Mouse (Mus musculus) testis, adult 2 months (tissue): ENCODE results near the gene Lag3. TPM values are rescaled to one million over a fixed set of nuclear protein-coding genes. Genes with fewer than 3 reads are reported as not detected.
A peak's percentile ranks its signal among the peaks of the same experiment; 100 is the strongest.

ENCODE experiments used
- H3K27ac ChIP-seq: fragments of 200-500 bp; 2 replicates; pipeline ENCODE4 v1.5.1; 2012; ENCODE audit warnings: low read depth, low read length; ENCODE audit not compliant: control insufficient read depth, insufficient read depth
- H3K27me3 ChIP-seq: fragments of 200-500 bp; 2 replicates; pipeline ENCODE4 v1.6.1; 2012; ENCODE audit warnings: mild to moderate bottlenecking, low read length, moderate library complexity; ENCODE audit not compliant: control insufficient read depth, insufficient read depth
- H3K36me3 ChIP-seq: fragments of 200-500 bp; 2 replicates; pipeline ENCODE4 v1.6.1; 2012; ENCODE audit warnings: mild to moderate bottlenecking, low read length; ENCODE audit not compliant: control insufficient read depth, insufficient read depth
- H3K4me1 ChIP-seq: fragments of 200-500 bp; 2 replicates; pipeline ENCODE4 v1.6.1; 2012; ENCODE audit warnings: low read length; ENCODE audit not compliant: control insufficient read depth, insufficient read depth
- H3K4me3 ChIP-seq: fragments of 200-500 bp; 2 replicates; pipeline ENCODE4 v1.5.1; 2012; ENCODE audit warnings: low read depth, mild to moderate bottlenecking, low read length, moderate library complexity, mixed read lengths; ENCODE audit not compliant: control insufficient read depth
- CTCF ChIP-seq: fragments of 200-500 bp; IDR thresholded peaks from 2 replicates; pipeline ENCODE4 v1.5.1; 2012; ENCODE audit warnings: low read depth, mild to moderate bottlenecking, inconsistent platforms, low read length, moderate library complexity; ENCODE audit not compliant: control insufficient read depth, insufficient read depth, insufficient replicate concordance
- POLR2A ChIP-seq: fragments of 200-500 bp; IDR thresholded peaks from 2 replicates; pipeline ENCODE4 v1.6.1; 2012; ENCODE audit warnings: low read depth, mild to moderate bottlenecking, inconsistent platforms, low read length, moderate library complexity; ENCODE audit not compliant: control insufficient read depth
- polyA plus RNA-seq: library from polyadenylated mRNA; depleted of rRNA; stranded (reverse); fragments of >200 nt; gene quantifications from 2 replicates; pipeline ENCODE4 v1.2.3, GENCODE M21; 2012

Lag3 gene
- polyA plus RNA-seq, 1 experiment = 0.12 TPM

DNA sequence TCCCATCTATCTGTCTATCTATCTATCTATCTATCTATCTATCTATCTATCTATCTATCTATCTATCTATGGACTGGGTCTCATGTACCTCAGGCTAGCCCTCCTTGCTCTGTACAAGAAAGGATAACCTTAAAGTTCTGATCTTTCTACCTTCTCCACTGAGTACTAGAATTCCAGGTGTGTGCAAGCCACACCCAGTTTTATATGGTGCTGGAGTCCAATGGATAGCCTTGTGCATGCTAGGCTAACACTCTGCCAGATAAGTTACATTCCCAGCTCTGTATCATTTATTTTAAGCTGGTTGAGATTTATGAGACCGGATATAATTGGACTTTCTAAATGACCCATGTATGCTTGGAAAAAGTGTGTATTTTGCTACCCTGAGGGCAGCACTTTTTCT is 30.2 kb upstream of the Lag3 start:
- H3K27ac ChIP-seq = no peak overlapping the region
- no peaks in the 10 kb centered on the region for H3K36me3 ChIP-seq
- H3K27me3 ChIP-seq = no peaks in the 10 kb centered on the region
- H3K4me1 ChIP-seq = no peaks in the 10 kb centered on the region
- TF ChIP-seq POLR2A (no peak), CTCF (no peak)
- H3K4me3 ChIP-seq = no peak overlapping the region

DNA sequence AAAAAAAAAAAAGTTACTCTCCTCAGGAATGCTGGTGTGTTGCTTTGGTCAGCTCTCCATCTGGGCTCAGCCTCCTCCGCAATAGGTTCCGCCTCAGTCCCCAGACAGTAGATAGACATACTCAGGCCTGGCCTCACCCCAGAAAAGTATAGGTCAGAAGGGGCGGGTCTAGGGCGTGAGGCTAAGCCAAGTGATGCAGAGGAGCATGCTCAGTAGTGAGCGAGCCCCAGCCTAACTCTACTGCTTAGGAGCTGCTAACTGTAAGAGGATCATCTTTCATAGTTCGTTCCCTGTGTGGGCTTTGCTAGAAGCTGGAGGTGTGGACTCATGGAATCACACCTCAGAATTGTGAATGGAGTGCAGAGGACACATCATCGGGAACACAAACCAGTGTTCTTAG is 27.0 kb upstream of the Lag3 start:
- TF ChIP-seq POLR2A (no peak), CTCF (no peak)
- H3K36me3 ChIP-seq = no peaks in the 10 kb centered on the region; the same call in none of the 2 replicates
- no peaks in the 10 kb centered on the region for H3K4me1 ChIP-seq
- no peak overlapping the region for H3K4me3 ChIP-seq
- no peak overlapping the region for H3K27ac ChIP-seq
- H3K27me3 ChIP-seq = no peaks in the 10 kb centered on the region

DNA sequence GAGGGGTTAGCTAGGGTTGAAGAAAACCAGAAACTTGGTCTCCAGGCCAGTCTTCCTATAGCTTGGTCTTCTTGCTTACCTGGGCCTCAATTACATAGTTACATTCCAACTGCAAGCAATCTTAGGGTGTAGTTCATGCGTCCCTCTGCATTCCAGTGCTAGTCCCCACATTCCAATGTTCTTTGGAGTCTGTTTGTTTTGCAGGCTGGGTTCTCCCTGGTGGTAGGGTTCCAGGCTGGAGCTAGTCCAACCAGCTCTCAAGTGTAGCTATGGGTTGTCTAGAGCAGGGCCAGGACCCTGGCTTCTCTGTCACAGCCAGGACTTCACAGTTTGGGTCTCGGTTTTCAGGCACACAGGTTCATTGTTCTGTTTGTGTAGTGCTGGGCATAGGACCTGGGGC is 26.0 kb upstream of the Lag3 start:
- no peak for TF ChIP-seq POLR2A
- H3K36me3 ChIP-seq = no peaks in the 10 kb centered on the region; the same call in none of the 2 replicates
- H3K27ac ChIP-seq = no peak overlapping the region

DNA sequence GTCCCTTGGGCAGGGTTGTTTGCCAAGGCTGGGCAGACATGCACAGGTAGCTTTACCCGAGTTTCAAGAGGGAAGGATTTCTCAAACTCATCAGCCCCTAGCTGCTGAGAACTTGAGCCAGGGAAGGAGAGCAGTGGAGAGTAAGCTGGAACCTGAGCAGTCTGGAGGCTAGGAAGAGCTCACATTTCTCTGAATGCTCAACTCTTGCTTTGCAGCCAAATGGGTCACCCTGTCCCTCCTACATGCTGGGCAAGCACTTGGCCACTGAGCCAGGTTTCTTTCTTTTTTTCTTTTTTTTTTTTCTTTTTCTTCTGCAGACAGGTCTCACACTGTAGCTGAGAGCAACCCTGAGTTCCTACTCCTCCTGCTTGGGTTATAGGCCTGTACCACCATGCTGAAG is 25.2 kb upstream of the Lag3 start:
- no peaks in the 10 kb centered on the region; the same call in none of the 2 replicates for H3K36me3 ChIP-seq

More for the DNA sequence above, 26.0 kb upstream of the Lag3 start:
- Histone ChIP-seq H3K27me3 (no peaks in the 10 kb centered on the region), H3K4me1 (peaks cover under 1% of the 10 kb centered on the region; the same call in 1 of the 2 replicates), H3K4me3 (no peak overlapping the region)

DNA sequence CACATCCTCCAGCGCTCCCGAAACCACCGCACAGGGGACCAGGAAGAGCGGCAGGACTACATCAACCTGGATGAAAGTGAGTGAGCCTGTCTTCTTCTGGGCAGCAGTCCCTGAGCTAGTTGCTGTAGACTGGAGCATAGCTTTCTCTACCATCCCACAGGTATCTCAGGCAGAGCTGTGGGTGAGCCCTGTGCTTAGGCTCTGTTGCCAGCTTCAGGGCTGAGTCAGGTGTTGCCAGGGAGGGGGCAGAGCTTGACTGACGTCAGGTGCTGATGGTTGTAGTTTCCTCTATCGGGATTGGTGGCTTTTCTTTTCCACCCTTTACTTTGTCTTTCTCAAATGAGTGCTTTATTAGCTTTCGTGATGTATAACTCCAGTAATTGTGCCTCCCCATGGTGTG is 23.2 kb upstream of the Lag3 start:
- H3K27me3 ChIP-seq = no peaks in the 10 kb centered on the region
- no peak overlapping the region for H3K4me3 ChIP-seq
- H3K36me3 ChIP-seq = no peaks in the 10 kb centered on the region; the same call in none of the 2 replicates
- peaks cover 7% of the 10 kb centered on the region for H3K4me1 ChIP-seq
- no peak for TF ChIP-seq CTCF
- TF ChIP-seq POLR2A = no peak
- H3K27ac ChIP-seq = no peak overlapping the region

More for the DNA sequence above, 25.2 kb upstream of the Lag3 start:
- no peak overlapping the region for H3K4me3 ChIP-seq
- no peak overlapping the region for H3K27ac ChIP-seq
- H3K4me1 ChIP-seq = peaks cover 7% of the 10 kb centered on the region
- H3K27me3 ChIP-seq = no peaks in the 10 kb centered on the region
- TF ChIP-seq POLR2A (no peak), CTCF (no peak)

DNA sequence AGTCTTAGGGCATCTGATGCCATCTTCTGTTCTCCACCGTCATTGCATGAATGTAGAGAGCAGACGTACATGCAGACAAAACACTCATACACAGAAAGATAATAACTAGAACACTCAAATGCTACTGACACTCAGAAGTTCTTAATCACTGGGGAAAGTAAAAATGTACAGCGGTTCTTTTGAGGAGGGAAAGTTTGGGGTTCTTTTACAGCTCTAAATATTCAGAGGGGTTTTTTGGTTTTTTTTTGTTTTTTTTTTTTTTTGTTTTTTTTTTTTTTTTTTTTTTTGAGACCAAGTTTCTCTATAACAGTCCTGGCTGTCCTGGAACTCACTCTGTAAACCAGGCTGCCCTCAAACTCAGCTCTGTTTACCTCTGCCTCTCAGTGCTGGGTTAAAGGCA is 21.6 kb upstream of the Lag3 start:
- TF ChIP-seq CTCF (no peak), POLR2A (no peak)
- Histone ChIP-seq H3K27me3 (no peaks in the 10 kb centered on the region), H3K36me3 (no peaks in the 10 kb centered on the region; the same call in none of the 2 replicates), H3K27ac (no peak overlapping the region), H3K4me3 (no peak overlapping the region), H3K4me1 (peaks cover 7% of the 10 kb centered on the region)

DNA sequence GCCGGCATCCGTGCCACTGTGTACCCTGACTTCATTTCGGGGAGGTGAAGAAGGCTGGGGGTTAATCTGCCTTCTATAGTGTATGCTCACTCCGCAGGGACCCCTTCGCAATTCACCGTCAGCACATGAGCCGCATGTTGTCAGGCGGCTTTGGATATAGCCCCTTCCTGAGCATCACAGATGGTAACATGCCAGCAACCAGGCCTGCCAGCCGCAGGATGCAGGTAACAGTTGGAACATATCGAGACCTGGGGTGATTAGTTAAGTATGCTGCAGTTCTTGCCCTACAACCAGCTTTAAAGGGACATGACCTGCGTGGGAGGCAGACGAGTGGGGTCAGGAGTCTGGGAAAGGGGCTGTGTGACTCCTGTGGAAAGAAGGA is 20.8 kb upstream of the Lag3 start:
- H3K4me1 ChIP-seq = peaks cover 7% of the 10 kb centered on the region
- no peaks in the 10 kb centered on the region for H3K27me3 ChIP-seq
- H3K36me3 ChIP-seq = no peaks in the 10 kb centered on the region; the same call in none of the 2 replicates
- H3K27ac ChIP-seq = no peak overlapping the region
- peak overlapping the region; percentile 97 for H3K4me3 ChIP-seq
- TF ChIP-seq POLR2A = no peak
- no peak for TF ChIP-seq CTCF

DNA sequence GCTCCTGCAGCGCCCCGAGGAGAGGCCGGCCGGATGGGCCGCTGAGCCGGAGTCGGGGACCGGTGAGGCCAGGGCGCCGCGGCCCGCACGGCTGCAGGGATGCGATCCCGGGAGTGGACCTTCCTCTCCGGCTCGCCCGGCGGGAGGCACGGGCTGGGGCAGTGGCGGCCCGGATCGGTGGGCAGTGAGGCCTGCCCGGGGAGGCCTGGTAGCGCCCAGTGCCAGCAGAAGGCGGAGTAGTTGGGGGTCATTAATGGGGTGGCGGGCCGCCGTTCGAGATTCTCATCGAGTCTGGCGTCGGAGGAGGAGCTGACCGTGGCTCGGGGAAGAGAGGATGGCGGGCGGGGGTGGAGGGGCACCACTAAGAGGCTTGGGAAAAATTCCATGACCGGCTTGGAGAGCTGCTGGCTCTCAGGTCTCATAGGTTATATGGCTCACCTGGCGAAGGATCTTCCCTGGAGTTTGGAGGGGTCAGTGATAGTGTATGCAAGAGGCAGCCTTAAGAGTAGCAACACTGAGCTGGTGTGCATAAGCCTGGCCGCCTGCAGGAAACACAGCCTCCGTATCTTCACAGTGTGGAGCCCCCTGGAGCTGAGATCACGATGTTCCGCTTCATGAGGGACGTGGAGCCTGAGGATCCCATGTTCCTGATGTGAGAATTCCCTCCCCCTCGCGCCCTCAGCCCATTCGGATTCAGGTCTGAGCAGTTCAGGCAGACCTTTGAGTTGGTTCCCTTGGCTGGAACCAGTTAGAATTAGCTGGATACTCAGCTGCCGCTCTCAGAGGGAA is 20.2 kb upstream of the Lag3 start:
- H3K4me1 ChIP-seq = peaks cover 7% of the 10 kb centered on the region
- no peaks in the 10 kb centered on the region; the same call in none of the 2 replicates for H3K36me3 ChIP-seq
- H3K4me3 ChIP-seq = peak overlapping the region; percentile 97
- peak; percentile 3 for TF ChIP-seq POLR2A
- TF ChIP-seq CTCF = peak; percentile 19; the same call in 1 of the 2 replicates
- no peaks in the 10 kb centered on the region for H3K27me3 ChIP-seq
- H3K27ac ChIP-seq = peak overlapping the region; percentile 83
